Mouse (Mus musculus): ENCODE data around the gene Zfhx3. TPM values are rescaled to one million over a fixed set of nuclear protein-coding genes. Genes with fewer than 3 reads are reported as not detected.

Zfhx3 gene
- total RNA-seq, 2 experiments from 2014 or later: 4.3 to 4.4 TPM

GRCm38 (mm10) chr8:108868259-108869090, 926.0 kb downstream of the Zfhx3 start:
- DNase-seq: no peak

GRCm38 (mm10) chr8:108869420-108869819, 927.0 kb downstream of the Zfhx3 start:
- DNase-seq: no peak

DNA sequence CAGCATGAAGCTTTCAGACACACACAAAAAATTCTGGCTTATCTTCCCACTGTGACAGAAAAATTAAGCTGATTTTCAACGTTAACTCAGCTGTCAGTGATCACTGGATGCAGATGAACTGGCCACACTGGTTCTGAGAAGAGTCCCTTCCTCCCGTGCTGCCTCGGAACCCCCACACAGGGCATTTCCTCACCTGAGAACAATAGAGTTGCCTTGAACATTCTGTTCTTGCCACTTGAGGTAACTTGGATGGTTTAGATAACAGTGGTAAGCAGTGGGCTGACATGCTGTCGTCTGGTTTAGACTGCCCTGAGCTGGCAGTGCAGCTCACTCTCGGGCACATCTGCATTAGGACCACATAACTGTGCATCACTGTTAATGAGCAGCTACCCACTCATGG, 927.5 kb downstream of the Zfhx3 start:
- no peak for DNase-seq

GRCm38 (mm10) chr8:108870371-108870770, 927.9 kb downstream of the Zfhx3 start:
- no peak for DNase-seq

- no peak for DNase-seq
These were observed 933.3 kb downstream of the Zfhx3 start for GRCm38 (mm10) chr8:108875722-108876121.

GRCm38 (mm10) chr8:108880101-108880500, 937.7 kb downstream of the Zfhx3 start:
- DNase-seq: no peak

DNA sequence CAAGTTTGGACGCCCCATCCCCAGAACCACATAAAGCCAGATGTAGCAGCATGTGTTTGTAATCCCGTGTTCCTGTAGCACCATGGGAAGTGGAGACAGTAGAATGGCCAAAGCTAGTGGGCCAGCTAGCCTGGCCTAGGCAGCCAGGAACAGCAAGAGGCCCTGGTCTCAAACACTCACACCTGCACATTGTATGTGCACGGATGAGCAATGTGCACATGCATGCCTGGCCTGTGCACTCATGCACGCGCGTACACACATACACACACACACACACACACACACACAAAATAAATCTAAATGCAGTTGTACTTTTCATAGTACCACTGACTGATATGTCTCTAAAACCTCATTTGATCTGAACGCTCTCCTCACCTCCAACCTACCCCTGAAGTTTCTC, 938.9 kb downstream of the Zfhx3 start:
- no peak for DNase-seq

DNA sequence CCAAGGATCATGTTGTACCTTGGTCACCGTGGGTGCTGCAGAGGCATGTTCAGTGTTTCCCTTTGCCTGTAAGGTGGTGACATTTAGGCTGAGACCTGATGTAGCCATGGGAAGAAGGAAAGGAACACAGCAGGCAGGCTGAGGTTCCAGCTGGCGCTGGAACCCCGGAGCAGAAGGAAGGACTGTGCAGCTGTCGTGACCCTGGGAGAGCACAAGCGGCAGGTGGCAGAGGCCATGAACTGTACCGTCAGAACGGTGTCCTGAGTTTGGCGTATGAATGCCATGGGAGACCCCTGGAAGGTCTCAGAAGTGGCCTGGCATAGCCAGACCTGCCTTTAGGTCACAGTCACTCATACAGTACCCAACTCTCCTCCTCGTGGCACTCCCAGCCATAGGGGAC, 939.6 kb downstream of the Zfhx3 start:
- DNase-seq: no peak

DNA sequence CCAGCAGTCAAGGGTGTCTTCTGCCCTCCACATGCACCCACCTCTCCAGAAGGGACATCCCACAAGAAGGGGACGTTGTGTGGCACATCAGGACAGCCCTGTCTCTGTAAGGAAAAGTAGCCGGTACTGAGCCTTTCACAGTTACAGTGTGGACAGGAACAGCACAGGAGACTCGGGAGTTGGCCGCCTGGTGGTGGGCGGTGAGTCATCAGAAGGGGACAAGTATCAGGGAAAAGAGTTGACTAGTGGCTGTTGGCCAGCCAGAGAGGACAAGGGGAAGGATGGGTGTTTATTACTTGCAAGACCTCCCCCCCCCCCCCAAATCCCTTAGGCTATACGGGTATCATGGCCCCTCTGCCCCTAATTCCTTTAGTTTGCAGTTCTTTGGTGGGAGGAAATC, 940.9 kb downstream of the Zfhx3 start:
- no peak for DNase-seq

GRCm38 (mm10) chr8:108884947-108885346, 942.5 kb downstream of the Zfhx3 start:
- DNase-seq: no peak

GRCm38 (mm10) chr8:108885450-108885849, 943.0 kb downstream of the Zfhx3 start:
- no peak for DNase-seq

- no peak for DNase-seq
These were observed 943.4 kb downstream of the Zfhx3 start for GRCm38 (mm10) chr8:108885861-108886260.

DNA sequence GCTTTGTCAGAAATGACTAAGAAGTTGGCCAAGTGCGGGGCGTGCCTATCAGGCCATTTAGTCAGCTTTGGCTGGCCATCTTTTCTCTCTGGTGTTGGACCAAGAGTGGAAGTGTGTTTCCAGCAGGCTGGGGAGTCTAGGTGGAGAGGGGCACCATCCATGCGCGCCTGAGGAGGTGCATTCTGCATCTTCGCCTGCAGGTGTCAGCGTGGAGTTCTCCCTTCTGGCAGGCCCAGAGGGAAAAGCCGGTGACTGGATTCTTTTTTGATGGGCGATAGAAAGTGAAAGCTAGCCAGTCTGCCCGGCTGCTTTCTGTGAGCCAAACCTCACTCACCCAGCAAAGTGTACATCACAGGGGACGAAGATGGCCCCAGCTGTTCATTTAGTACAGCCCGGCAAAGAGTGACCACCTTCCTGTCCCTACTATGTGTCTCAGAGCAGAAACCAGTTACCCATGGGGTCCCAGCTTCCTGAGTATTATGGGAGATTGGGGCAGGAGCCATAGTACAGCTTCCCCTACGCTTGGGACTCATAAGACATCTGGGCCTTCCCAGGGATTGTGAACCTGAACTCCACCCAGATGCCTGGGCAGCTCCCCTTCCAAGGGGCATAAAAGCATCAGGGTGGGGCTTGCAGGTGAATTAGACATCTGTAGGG, 944.3 kb downstream of the Zfhx3 start:
- peak; percentile 78 to 80 for DNase-seq

- no peak for DNase-seq
These were observed 944.8 kb downstream of the Zfhx3 start for GRCm38 (mm10) chr8:108887256-108887615.

DNA sequence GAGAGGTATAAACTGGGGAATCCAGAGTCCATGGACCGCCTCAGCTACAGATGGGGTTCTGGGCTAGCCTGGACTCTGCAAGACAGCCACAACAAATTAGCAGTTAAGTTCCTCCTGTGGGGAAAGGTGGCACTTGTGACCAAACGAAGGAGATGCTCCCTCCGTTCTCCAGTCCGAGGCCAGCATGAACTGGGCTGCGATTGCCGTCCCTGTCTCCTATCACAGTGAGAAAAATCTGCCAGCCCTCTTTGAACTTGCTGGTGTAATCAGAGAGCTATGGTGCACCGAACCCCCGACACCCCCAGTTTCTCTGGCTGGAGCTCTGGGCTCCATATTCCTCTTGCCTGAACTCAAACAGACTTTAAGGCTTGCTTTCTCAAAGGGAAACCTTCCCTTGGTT, 945.4 kb downstream of the Zfhx3 start:
- DNase-seq: no peak

GRCm38 (mm10) chr8:108888924-108889323, 946.5 kb downstream of the Zfhx3 start:
- no peak for DNase-seq

DNA sequence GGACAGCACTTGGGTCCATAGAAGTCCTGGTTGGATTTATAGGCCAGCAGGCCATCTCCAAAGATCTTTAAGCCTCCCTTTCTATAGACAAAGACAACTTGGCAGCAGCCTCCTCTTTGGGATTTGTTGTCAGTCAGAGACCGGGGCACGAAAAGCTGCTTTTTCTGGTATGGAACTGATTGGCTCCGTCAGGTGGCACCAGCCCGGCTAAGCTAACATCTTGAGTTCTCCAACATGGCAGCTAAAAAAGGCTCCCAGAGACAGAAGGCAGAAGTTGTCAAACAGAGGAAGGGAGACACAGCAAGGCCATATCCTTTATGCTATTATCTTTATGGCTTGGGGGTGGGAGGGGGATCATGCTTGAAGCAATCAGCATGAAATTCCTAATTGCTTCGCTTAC, 947.0 kb downstream of the Zfhx3 start:
- no peak for DNase-seq

GRCm38 (mm10) chr8:108894287-108894686, 951.8 kb downstream of the Zfhx3 start:
- no peak for DNase-seq

DNA sequence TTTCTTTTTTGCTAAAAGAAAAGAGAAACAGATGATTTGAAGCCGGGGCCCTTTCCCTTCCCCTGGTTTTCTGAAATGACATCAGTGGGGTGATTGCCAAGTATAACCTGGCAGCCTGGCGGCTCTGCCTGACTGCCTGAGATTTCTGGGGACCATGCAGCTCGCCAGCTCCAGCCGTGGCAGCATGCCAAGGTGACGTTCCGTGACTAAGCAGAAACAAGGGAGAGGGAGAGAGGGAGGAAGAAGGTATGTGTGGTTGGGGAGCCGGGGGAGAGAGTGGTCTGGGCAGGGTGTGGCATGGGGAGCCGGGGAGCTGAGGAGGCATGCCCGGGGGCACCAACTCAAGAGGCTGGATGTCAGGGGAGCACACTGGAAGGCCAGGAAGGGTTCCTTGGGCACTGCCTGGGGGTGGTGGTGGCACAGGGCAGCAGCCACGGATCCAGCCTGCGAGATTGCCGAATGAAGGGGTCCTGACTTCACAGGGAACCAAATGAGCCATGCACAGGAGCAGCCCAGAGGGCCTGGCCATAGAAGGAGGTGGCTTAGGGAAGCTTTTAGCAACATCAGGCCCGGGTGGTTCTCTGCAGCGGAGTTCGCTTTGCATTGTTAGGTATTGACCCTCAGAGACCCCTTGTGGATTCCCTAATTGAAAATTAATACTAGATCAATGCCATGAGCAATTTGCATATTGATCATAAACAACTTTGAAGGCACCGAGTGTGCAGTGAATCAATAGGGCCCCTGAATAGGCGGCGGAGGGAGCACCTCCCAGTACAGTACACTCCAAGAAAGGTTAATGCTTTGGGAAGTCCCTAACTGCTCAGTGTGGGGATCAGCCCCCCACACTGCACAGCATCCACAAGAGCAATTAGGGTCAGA, 954.3 kb downstream of the Zfhx3 start:
- peak; percentile 55 to 67 for DNase-seq

DNA sequence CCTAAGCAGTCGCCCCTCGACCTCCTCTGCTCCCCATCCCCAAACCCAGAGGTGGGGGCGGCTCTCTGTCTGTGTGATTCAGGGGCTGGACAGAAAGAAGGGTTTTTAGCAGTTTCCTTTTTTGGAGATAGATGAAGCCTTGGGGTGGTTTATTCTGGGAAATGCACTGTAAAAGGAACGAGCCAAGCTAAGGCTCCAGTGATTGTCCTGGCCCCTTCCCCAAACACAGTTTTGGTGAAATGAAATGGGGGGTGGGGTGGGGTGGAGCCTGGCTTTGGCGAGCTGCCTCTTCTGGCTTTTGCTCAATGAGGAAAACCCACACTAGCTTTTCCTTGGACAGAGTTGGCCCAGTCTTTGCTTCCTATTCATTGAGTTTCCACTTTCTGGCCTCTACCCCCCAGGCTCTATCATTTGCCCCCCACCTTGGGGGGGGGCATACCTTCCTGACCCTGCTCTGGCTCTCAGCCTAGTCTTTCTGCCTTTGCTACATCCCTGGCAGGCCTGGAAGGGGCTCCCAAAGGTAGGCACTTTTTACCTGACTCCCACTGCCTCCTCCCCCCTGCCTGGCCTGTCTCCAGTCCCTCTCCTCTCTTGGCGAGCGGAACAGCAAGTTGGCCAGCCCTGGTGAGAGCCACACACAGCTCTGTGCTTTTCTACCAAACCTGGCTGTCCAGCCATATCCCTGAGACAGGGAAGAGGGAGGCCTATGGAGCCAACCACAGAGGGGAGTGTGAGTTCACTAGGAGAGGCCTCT, 955.1 kb downstream of the Zfhx3 start:
- no peak for DNase-seq

DNA sequence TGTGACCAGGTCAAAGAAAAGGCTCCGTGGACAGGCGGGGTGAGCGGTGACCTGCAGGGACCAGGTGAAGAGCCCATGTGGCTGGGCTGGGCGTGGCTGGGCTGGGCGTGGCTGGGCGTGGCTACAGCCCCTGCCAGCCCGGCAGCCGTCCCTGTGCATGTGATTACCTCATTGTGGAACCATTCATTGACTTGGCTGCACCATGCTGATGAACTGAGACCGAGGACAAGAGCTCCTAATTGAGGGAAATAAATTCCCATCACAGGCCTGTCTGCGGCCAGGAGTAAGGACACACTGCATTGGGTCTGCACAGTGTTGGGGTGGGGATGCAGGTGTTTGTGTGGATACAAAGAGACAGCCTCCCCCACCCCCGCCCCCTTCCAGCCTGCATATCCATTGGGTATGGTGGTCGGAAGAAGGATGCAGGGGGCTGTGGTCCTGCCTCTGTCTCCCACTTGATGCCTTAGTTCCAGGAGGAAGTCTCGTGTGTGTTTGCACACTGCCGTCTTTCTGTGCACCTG, 956.9 kb downstream of the Zfhx3 start:
- DNase-seq: no peak

DNA sequence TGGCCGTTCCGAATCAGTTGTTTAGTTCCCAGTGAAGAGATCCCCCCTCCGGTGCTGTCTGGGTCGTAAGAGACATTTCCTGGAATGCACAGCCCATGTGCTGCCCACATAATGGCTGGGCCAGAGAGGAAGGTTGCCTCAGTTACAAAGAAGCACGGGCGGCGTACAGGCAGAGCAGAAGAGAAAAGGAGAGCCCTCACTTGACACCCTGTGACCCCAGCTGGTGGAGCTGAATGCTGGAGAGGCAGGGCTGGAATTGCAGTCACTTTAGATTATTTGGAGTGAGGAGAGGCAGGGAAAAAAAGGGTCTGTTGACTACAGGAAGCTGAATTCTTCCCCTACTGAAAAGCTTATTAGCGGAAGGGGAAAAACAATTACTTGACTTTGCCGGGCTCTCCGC, 958.1 kb downstream of the Zfhx3 start:
- DNase-seq: no peak

All from layer of hippocampus, postnatal 36 days (tissue).